Mouse (Mus musculus): ENCODE results near the gene Gm3512.
"Not testable (repeated sequence)": the region's sequence is repeated elsewhere in the genome, so short reads cannot be mapped to it uniquely, and the experiment has no call there.

DNA sequence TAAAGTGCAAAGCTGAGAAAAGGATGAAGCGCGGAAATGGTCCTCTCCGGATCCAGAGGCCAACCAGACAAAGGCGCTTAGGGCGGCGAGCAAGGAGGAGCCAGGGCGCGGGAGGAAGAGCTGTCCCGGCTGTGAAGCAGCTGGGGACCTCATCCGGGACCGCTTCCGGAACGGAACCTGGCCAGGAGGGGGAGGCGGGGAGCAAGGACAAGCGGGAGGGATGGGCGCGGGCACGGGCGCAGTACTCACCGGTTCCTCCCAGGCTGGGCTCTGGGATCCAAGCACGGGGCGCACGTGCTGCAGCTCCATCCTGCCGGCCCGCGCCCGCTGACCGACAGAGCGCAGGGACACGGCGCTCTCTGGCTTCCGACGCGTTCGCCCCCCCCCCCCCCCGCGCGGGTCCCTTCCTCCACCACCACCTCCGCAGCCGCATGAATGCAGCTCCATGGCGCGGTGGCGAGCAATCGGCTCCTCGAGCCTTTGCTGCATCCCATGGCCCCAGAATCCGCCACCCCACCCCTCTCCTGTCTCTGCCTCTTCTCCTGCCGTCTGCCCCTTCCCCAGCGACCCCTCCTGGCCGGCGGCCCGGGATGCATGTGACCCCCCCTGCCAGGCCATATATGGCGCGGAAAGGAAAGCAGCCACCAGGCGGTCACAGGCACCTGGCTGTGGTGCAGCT is 69.1 kb downstream of the Gm3512 start:
- TF ChIP-seq GATA1 (IDR thresholded peaks at IDR 0.05; ENCODE audit: borderline replicate concordance, low read length); FLI1 (IDR thresholded peaks at IDR 0.05; ENCODE audit: low read length): not testable (repeated sequence)
